Mouse (Mus musculus): ENCODE results near the gene Ubr1. TPM values are rescaled to one million over a fixed set of nuclear protein-coding genes. Genes with fewer than 3 reads are reported as not detected.

The Ubr1 gene
- total RNA-seq, 2 experiments from 2014 or later = 41.8 to 45.0 TPM

GRCm38 (mm10) chr2:120845280-120845679 lies 125.2 kb downstream of the Ubr1 start:
- intact Hi-C loops (cut with DNase I) = no loop called here
- H3K4me3 ChIP-seq = no peak overlapping the region
- TF ChIP-seq CTCF (IDR thresholded peaks at IDR 0.05) = no peak
- H3K27ac ChIP-seq = no peak overlapping the region
- DNase-seq (ENCODE audit: extremely low spot score in 1 of 2, low spot score in 2 of 2) = no peak

- Histone ChIP-seq H3K4me3 (no peak overlapping the region), H3K27ac (no peak overlapping the region)
- no peak for TF ChIP-seq CTCF (IDR thresholded peaks at IDR 0.05)
- no peak for DNase-seq (ENCODE audit: extremely low spot score in 1 of 2, low spot score in 2 of 2)
- intact Hi-C loops (cut with DNase I) = no loop called here
Observed at GRCm38 (mm10) chr2:120843990-120844389, 126.5 kb downstream of the Ubr1 start.

- intact Hi-C loops (cut with DNase I) = no loop called here
- no peak for TF ChIP-seq CTCF (IDR thresholded peaks at IDR 0.05)
Observed at GRCm38 (mm10) chr2:120841211-120841610, 129.3 kb downstream of the Ubr1 start.

GRCm38 (mm10) chr2:120835167-120835566 lies 135.3 kb downstream of the Ubr1 start:
- Histone ChIP-seq H3K4me3 (no peak overlapping the region), H3K27ac (no peak overlapping the region)
- no peak for TF ChIP-seq CTCF (IDR thresholded peaks at IDR 0.05)
- intact Hi-C loops (cut with DNase I) = no loop called here
- DNase-seq (ENCODE audit: extremely low spot score in 1 of 2, low spot score in 2 of 2) = no peak

More at GRCm38 (mm10) chr2:120841211-120841610, 129.3 kb downstream of the Ubr1 start:
- H3K4me3 ChIP-seq = no peak overlapping the region
- no peak for DNase-seq (ENCODE audit: extremely low spot score in 1 of 2, low spot score in 2 of 2)
- H3K27ac ChIP-seq = no peak overlapping the region

GRCm38 (mm10) chr2:120826936-120827638 lies 143.4 kb downstream of the Ubr1 start:
- intact Hi-C loops (cut with DNase I) = no loop called here
- TF ChIP-seq CTCF (IDR thresholded peaks at IDR 0.05) = no peak
- DNase-seq (ENCODE audit: extremely low spot score in 1 of 2, low spot score in 2 of 2) = no peak
- Histone ChIP-seq H3K4me3 (no peak overlapping the region), H3K27ac (no peak overlapping the region)

Small RNAs within 50 kb of the gene (microRNA-seq; reads per million reads assigned to microRNA genes)
- gene Gm44325 = 0 reads per million in 2 experiments

Other genes starting within 250 kb of the Ubr1 start
- gene Cdan1, start 120.6 kb downstream of the Ubr1 start, total RNA-seq (2021) = 10 to 100 TPM; 30.0 to 33.6 TPM
- gene Ttbk2, start 120.1 kb downstream of the Ubr1 start, total RNA-seq (2021) = 100 to 1,000 TPM in 1 of 2 experiments, 10 to 100 TPM in 1; 97.7 to 101 TPM
- gene Tmem62, start 6.3 kb upstream of the Ubr1 start, total RNA-seq (2021) = 10 to 100 TPM; 21.8 to 28.5 TPM
- 10 to 100 TPM; 57.0 to 57.6 TPM for gene Ccndbp1, start 37.7 kb upstream of the Ubr1 start, total RNA-seq (2021)
- not detected for gene Epb42, start 66.4 kb upstream of the Ubr1 start, total RNA-seq (2021)
- gene Tgm5, start 115.1 kb upstream of the Ubr1 start, total RNA-seq (2021) = not detected
- under 1 TPM in 1 of 2 experiments, not detected in 1; 0.16 TPM for gene Tgm7, start 139.1 kb upstream of the Ubr1 start, total RNA-seq (2021)
- gene Adal, start 169.7 kb upstream of the Ubr1 start, total RNA-seq (2021) = 10 to 100 TPM; 18.2 to 19.9 TPM
- gene Lcmt2, start 169.9 kb upstream of the Ubr1 start, total RNA-seq (2021) = 1 to 10 TPM; 6.5 to 7.7 TPM
- gene Tubgcp4, start 199.9 kb upstream of the Ubr1 start, total RNA-seq (2021) = 10 to 100 TPM; 45.7 to 48.6 TPM
- gene Zscan29, start 200.4 kb upstream of the Ubr1 start, total RNA-seq (2021) = 1 to 10 TPM; 6.1 to 6.3 TPM